Mouse (Mus musculus): ENCODE measurements around the gene Gm20425. TPM values are rescaled to one million over a fixed set of nuclear protein-coding genes. Genes with fewer than 3 reads are reported as not detected.

Gene Gm20425
- polyA plus RNA-seq, 1 experiment = not detected

DNA sequence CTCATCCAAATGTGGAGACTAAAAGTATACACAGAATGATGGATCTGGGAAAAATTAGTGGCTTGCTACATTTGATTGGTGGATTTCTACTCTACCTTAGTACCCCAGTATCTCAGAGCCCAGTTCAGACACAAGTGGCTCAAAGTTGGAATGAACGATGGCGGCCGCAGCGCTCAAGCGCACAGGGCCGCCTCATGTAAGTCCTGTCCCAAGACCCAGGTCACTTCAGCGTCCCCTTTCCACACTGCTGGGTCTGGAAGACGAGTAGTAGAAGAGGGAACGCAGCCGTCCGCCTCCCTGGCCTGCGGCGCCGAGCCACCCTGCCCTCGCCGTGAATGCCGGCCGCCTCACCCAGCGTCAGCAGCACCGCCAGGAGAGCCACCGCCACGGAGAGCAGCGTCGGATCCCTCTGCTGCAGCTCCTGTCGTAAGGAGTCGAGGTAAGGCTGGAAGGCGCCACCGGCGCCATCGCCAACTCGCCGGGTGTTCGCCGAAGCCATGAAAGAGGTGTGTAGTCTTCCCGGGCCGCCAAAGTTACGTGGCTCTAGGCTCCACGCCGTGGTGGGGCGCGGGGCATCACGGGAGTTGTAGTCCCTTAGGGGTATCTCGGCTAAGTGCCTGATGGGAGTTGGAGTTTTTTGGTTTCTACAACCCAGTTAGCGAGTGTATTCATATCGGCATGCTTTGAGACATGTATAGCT, 28.4 kb downstream of the Gm20425 start, which contains the start of gene Srprb:
TSS of gene Srprb (minus strand) at position 577 of the 700 bp plus-strand sequence.
- Histone ChIP-seq H3K4me3 (ENCODE audit: insufficient read depth, poor library complexity, severe bottlenecking) (peak within 1 kb of the TSS; percentile 72), H3K79me3 (ENCODE audit: low read depth) (peaks cover 12% of the 10 kb centered on the region), H3K36me3 (ENCODE audit: control insufficient read depth, insufficient read depth) (peaks cover 17% of the 10 kb centered on the region), H3K27me3 (ENCODE audit: control insufficient read depth, insufficient read depth, insufficient read length) (no peaks in the 10 kb centered on the region), H3K79me2 (ENCODE audit: control insufficient read depth, insufficient read depth) (peaks cover 19% of the 10 kb centered on the region), H3ac (ENCODE audit: control insufficient read depth, insufficient read length, low read depth) (peak within 1 kb of the TSS; percentile 93)
- TF ChIP-seq CTCF (IDR thresholded peaks at IDR 0.05; ENCODE audit: control insufficient read depth, insufficient read depth, insufficient read length) (no peak), MAX (IDR thresholded peaks at IDR 0.05) (peak; percentile 25), USF1 (IDR thresholded peaks at IDR 0.05; ENCODE audit: low read depth) (no peak), MYOD1 (IDR thresholded peaks at IDR 0.05; ENCODE audit: control insufficient read depth, insufficient read length, low read depth) (no peak), CEBPB (IDR thresholded peaks at IDR 0.05; ENCODE audit: low read depth) (no peak), MYOG (IDR thresholded peaks at IDR 0.05; ENCODE audit: control insufficient read depth, extremely low read depth, insufficient read length) (no peak)

DNA sequence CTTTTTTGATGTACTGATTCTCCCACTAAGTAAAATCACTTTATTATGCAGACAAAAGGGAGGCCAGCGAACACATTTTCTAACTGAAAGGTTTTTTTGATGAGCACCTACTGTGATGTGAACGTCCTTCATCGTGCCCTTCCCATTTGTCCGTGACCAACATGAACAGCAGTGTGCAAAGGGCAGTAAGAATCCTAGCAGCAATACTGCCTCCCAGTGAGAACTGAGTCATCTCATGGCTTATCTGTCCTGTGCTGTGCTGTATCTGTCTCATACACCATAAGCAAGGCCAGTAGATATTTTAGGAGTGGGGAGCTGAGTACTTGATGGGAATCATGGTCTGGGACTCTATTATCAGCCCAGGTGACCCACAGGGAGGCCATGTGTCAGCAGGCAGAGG, 41.7 kb downstream of the Gm20425 start:
- Histone ChIP-seq H3K4me3 (ENCODE audit: insufficient read depth, poor library complexity, severe bottlenecking) (no peak overlapping the region), H3K36me3 (ENCODE audit: control insufficient read depth, insufficient read depth) (peaks cover 25% of the 10 kb centered on the region), H3ac (ENCODE audit: control insufficient read depth, insufficient read length, low read depth) (no peak overlapping the region)

DNA sequence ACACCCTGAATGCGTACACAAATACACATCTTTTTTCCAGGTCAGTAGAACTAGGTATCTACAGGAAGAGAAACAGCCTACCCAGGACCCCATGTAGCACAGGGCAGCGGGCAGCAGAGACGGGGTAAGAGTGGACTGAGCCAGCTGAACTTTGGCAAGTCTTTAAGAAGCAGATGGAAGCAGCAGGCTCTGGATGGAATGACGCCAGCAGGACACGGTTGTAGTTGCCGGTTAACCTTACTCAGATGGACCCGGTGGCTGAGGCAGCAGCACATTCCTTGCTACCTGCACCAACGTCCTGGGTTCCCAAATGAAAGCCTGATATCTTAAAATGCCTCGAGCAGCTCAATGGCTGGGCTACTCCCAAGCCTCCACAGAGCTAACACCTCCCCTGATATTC, 43.4 kb downstream of the Gm20425 start:
- no peak overlapping the region for H3ac ChIP-seq (ENCODE audit: control insufficient read depth, insufficient read length, low read depth)
- no peaks in the 10 kb centered on the region for H3K79me3 ChIP-seq (ENCODE audit: low read depth)
- no peak overlapping the region for H3K4me3 ChIP-seq (ENCODE audit: insufficient read depth, poor library complexity, severe bottlenecking)
- H3K36me3 ChIP-seq (ENCODE audit: control insufficient read depth, insufficient read depth) = peaks cover 14% of the 10 kb centered on the region
- no peaks in the 10 kb centered on the region for H3K79me2 ChIP-seq (ENCODE audit: control insufficient read depth, insufficient read depth)
- no peaks in the 10 kb centered on the region for H3K27me3 ChIP-seq (ENCODE audit: control insufficient read depth, insufficient read depth, insufficient read length)
- no peak for TF ChIP-seq MYOD1 (IDR thresholded peaks at IDR 0.05; ENCODE audit: control insufficient read depth, insufficient read length, low read depth)
- TF ChIP-seq MAX (IDR thresholded peaks at IDR 0.05) = no peak
- no peak for TF ChIP-seq MYOG (IDR thresholded peaks at IDR 0.05; ENCODE audit: control insufficient read depth, extremely low read depth, insufficient read length)
- no peak for TF ChIP-seq USF1 (IDR thresholded peaks at IDR 0.05; ENCODE audit: low read depth)
- TF ChIP-seq CTCF (IDR thresholded peaks at IDR 0.05; ENCODE audit: control insufficient read depth, insufficient read depth, insufficient read length) = no peak
- TF ChIP-seq CEBPB (IDR thresholded peaks at IDR 0.05; ENCODE audit: low read depth) = no peak
- TF ChIP-seq FOSL1 (IDR thresholded peaks at IDR 0.05; ENCODE audit: insufficient read depth, low read length, poor library complexity, severe bottlenecking) = no peak

More for the DNA sequence above, 41.7 kb downstream of the Gm20425 start:
- no peak for TF ChIP-seq CEBPB (IDR thresholded peaks at IDR 0.05; ENCODE audit: low read depth)
- TF ChIP-seq MYOG (IDR thresholded peaks at IDR 0.05; ENCODE audit: control insufficient read depth, extremely low read depth, insufficient read length) = no peak
- no peak for TF ChIP-seq CTCF (IDR thresholded peaks at IDR 0.05; ENCODE audit: control insufficient read depth, insufficient read depth, insufficient read length)
- no peak for TF ChIP-seq FOSL1 (IDR thresholded peaks at IDR 0.05; ENCODE audit: insufficient read depth, low read length, poor library complexity, severe bottlenecking)
- TF ChIP-seq MYOD1 (IDR thresholded peaks at IDR 0.05; ENCODE audit: control insufficient read depth, insufficient read length, low read depth) = no peak
- no peak for TF ChIP-seq MAX (IDR thresholded peaks at IDR 0.05)
- no peak for TF ChIP-seq USF1 (IDR thresholded peaks at IDR 0.05; ENCODE audit: low read depth)
- no peaks in the 10 kb centered on the region for H3K27me3 ChIP-seq (ENCODE audit: control insufficient read depth, insufficient read depth, insufficient read length)
- H3K79me3 ChIP-seq (ENCODE audit: low read depth) = no peaks in the 10 kb centered on the region
- no peaks in the 10 kb centered on the region for H3K79me2 ChIP-seq (ENCODE audit: control insufficient read depth, insufficient read depth)

DNA sequence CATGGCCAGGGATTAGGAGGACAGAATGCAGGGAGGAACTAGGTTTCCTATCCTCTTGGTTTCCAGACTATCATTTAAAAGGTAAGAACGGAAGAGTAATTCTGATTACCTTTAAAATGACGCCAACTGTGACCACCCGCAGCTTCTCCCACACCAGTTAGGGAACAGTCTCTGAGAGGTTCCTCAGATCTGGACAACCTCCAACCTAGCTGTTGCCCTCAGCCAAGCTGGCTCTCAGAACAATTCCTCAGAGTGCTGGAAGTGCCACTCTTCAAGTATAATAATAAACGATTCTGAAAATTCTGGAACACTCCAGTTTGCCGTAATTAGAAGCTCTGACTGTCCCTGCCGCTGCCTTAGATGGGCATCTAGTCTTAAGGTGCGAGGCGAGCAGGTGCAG, 44.2 kb downstream of the Gm20425 start:
- Histone ChIP-seq H3K36me3 (ENCODE audit: control insufficient read depth, insufficient read depth) (peaks cover 13% of the 10 kb centered on the region), H3ac (ENCODE audit: control insufficient read depth, insufficient read length, low read depth) (no peak overlapping the region), H3K79me3 (ENCODE audit: low read depth) (no peaks in the 10 kb centered on the region), H3K4me3 (ENCODE audit: insufficient read depth, poor library complexity, severe bottlenecking) (no peak overlapping the region), H3K79me2 (ENCODE audit: control insufficient read depth, insufficient read depth) (no peaks in the 10 kb centered on the region), H3K27me3 (ENCODE audit: control insufficient read depth, insufficient read depth, insufficient read length) (no peaks in the 10 kb centered on the region)
- TF ChIP-seq CEBPB (IDR thresholded peaks at IDR 0.05; ENCODE audit: low read depth) = no peak

DNA sequence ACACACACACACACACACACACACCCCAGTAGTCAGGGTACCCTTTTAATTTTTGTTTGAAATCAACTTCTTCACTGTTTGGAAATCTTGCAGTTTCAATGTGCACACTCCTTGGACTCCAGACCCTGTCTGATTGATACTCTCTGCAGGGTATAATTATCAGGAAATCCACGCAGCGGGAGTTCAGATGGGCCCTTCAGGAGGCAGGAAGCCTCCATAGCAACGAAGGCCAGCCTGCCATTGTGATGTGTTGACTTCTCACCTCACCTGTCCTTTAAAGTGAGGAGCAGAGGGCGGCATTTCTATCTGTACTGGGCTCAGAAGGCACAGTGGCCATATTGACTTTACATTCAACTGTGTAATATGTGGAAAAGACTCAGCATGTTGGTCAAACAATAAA, 45.3 kb downstream of the Gm20425 start:
- no peaks in the 10 kb centered on the region for H3K79me3 ChIP-seq (ENCODE audit: low read depth)
- H3K4me3 ChIP-seq (ENCODE audit: insufficient read depth, poor library complexity, severe bottlenecking) = no peak overlapping the region
- peaks cover 4% of the 10 kb centered on the region for H3K36me3 ChIP-seq (ENCODE audit: control insufficient read depth, insufficient read depth)
- H3ac ChIP-seq (ENCODE audit: control insufficient read depth, insufficient read length, low read depth) = no peak overlapping the region
- TF ChIP-seq MYOD1 (IDR thresholded peaks at IDR 0.05; ENCODE audit: control insufficient read depth, insufficient read length, low read depth) (no peak), FOSL1 (IDR thresholded peaks at IDR 0.05; ENCODE audit: insufficient read depth, low read length, poor library complexity, severe bottlenecking) (no peak), MYOG (IDR thresholded peaks at IDR 0.05; ENCODE audit: control insufficient read depth, extremely low read depth, insufficient read length) (no peak), MAX (IDR thresholded peaks at IDR 0.05) (no peak), USF1 (IDR thresholded peaks at IDR 0.05; ENCODE audit: low read depth) (no peak), CEBPB (IDR thresholded peaks at IDR 0.05; ENCODE audit: low read depth) (no peak), CTCF (IDR thresholded peaks at IDR 0.05; ENCODE audit: control insufficient read depth, insufficient read depth, insufficient read length) (no peak)
- no peaks in the 10 kb centered on the region for H3K79me2 ChIP-seq (ENCODE audit: control insufficient read depth, insufficient read depth)
- H3K27me3 ChIP-seq (ENCODE audit: control insufficient read depth, insufficient read depth, insufficient read length) = no peaks in the 10 kb centered on the region

DNA sequence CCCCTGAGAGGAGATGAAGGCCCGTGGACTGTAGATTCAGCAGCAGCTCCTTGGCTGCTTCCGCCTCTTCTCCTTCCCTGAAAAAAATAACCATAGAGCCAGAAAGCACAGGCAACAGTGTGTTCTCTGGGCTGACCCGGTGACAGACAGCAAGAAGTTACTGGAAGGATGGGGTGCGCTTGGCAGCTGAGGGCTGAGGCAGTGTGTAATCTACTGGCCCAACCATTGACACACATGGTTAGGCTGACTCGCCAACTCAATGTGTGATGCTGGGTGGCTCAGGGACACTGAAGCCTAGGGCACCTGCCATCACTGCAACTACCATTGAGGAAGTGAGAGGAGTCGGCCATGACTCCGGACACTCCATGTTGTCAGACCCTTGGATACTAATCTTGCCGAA, 48.2 kb downstream of the Gm20425 start:
- H3K79me3 ChIP-seq (ENCODE audit: low read depth) = no peaks in the 10 kb centered on the region
- no peaks in the 10 kb centered on the region for H3K27me3 ChIP-seq (ENCODE audit: control insufficient read depth, insufficient read depth, insufficient read length)
- H3K79me2 ChIP-seq (ENCODE audit: control insufficient read depth, insufficient read depth) = no peaks in the 10 kb centered on the region
- H3K36me3 ChIP-seq (ENCODE audit: control insufficient read depth, insufficient read depth) = no peaks in the 10 kb centered on the region
- H3K4me3 ChIP-seq (ENCODE audit: insufficient read depth, poor library complexity, severe bottlenecking) = no peak overlapping the region
- H3ac ChIP-seq (ENCODE audit: control insufficient read depth, insufficient read length, low read depth) = no peak overlapping the region
- TF ChIP-seq CEBPB (IDR thresholded peaks at IDR 0.05; ENCODE audit: low read depth) (no peak), MAX (IDR thresholded peaks at IDR 0.05) (no peak), MYOD1 (IDR thresholded peaks at IDR 0.05; ENCODE audit: control insufficient read depth, insufficient read length, low read depth) (no peak), USF1 (IDR thresholded peaks at IDR 0.05; ENCODE audit: low read depth) (no peak), CTCF (IDR thresholded peaks at IDR 0.05; ENCODE audit: control insufficient read depth, insufficient read depth, insufficient read length) (no peak), MYOG (IDR thresholded peaks at IDR 0.05; ENCODE audit: control insufficient read depth, extremely low read depth, insufficient read length) (no peak), FOSL1 (IDR thresholded peaks at IDR 0.05; ENCODE audit: insufficient read depth, low read length, poor library complexity, severe bottlenecking) (no peak)
